Mouse (Mus musculus) liver, embryonic 16.5 days (tissue): ENCODE measurements around the gene Bcl2l10. TPM values are rescaled to one million over a fixed set of nuclear protein-coding genes. Genes with fewer than 3 reads are reported as not detected.
A peak's percentile ranks its signal among the peaks of the same experiment; 100 is the strongest.

Experiments used
- ATAC-seq: fragments of 200-750 bp; cut with Nextera tagmentation; 2 replicates; pipeline ENCODE4 v1.8.0; 2017; ENCODE audit warnings: low read depth, mild to moderate bottlenecking, moderate number of reproducible peaks, moderate library complexity
- H3K27ac ChIP-seq: fragments of 300-500 bp; sonication (generic); 2 replicates; pipeline ENCODE4 v1.5.1; 2014; ENCODE audit warnings: mild to moderate bottlenecking, low read length
- H3K27me3 ChIP-seq: fragments of 300-500 bp; sonication (generic); 2 replicates; pipeline ENCODE4 v1.6.1; 2014; ENCODE audit warnings: low read depth, low read length, mixed read lengths; ENCODE audit not compliant: control insufficient read depth, insufficient read depth
- H3K36me3 ChIP-seq: fragments of 300-500 bp; sonication (generic); 2 replicates; pipeline ENCODE4 v1.6.1; 2014; ENCODE audit warnings: mild to moderate bottlenecking; ENCODE audit not compliant: control insufficient read depth, insufficient read depth
- H3K4me1 ChIP-seq: fragments of 300-500 bp; sonication (generic); 2 replicates; pipeline ENCODE4 v1.6.1; 2014; ENCODE audit warnings: low read depth, low read length, mixed read lengths; ENCODE audit not compliant: control insufficient read depth
- H3K4me2 ChIP-seq: fragments of 300-500 bp; sonication (generic); 2 replicates; pipeline ENCODE4 v1.6.1; 2014; ENCODE audit warnings: low read depth, low read length, mixed read lengths
- H3K4me3 ChIP-seq: fragments of 300-500 bp; sonication (generic); 2 replicates; pipeline ENCODE4 v1.5.1; 2014; ENCODE audit warnings: low read depth, mild to moderate bottlenecking, low read length
- H3K9ac ChIP-seq: fragments of 300-500 bp; sonication (generic); 2 replicates; pipeline ENCODE4 v1.6.1; 2014; ENCODE audit warnings: low read depth, low read length
- H3K9me3 ChIP-seq: fragments of 300-500 bp; sonication (generic); replicated peaks from 2 replicates; pipeline ENCODE4 v1.6.1; 2016; ENCODE audit warnings: low read length; ENCODE audit not compliant: control insufficient read depth
- WGBS: fragments of 180-500 bp; shearing (Covaris S2); extraction: QIAGEN DNeasy Blood & Tissue Kit; methylation state at CpG from one replicate; pipeline ENCODE4 v1.1.7; 2014; ENCODE audit not compliant: insufficient replicate concordance; 5-methylcytosine and 5-hydroxymethylcytosine counted together
- polyA plus RNA-seq: library from polyadenylated mRNA; unstranded; fragments of >200 nt; fragmentation: Nextera tagmentation; extraction: Ambion mirVana; gene quantifications from 2 replicates; pipeline ENCODE4 v1.2.1, GENCODE M21; 2015

The Bcl2l10 gene
- not detected in 2 replicates for polyA plus RNA-seq

DNA sequence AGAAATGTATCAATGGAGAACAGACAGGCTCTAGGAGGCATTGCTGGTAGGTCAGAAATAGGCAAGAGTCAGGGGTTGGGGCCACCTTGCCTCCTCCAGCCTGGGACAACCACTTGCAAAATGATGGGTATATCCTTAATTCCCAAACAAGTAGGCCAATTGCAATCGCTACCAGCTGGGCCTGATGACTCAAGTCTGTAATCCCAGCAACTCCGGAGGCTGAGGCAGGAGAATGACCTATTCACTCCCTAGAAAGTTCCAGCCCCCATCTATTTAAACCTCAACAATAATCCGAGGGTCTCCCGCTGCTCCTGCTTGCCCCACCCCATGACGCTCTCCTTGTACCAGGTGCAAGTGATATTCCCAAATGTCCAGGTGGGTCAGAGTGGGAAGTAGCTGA is at the start of gene Bcl2l10:
TSS of gene Bcl2l10 (plus strand) at position 301 of the 400 bp plus-strand sequence.
- Histone ChIP-seq H3K4me3 (no peak within 1 kb of the TSS), H3K27ac (no peak within 1 kb of the TSS), H3K4me2 (no peak within 1 kb of the TSS), H3K27me3 (no peaks in the 10 kb centered on the region), H3K9me3 (no peaks in the 10 kb centered on the region), H3K4me1 (no peaks in the 10 kb centered on the region), H3K36me3 (no peaks in the 10 kb centered on the region), H3K9ac (no peak within 1 kb of the TSS)
- 75% methylated on average over 5 of the region's 5 CpGs for WGBS
- ATAC-seq, result no peak

- no peak for ATAC-seq
- Histone ChIP-seq H3K9me3 (no peaks in the 10 kb centered on the region), H3K4me1 (no peaks in the 10 kb centered on the region), H3K9ac (no peak overlapping the region), H3K36me3 (no peaks in the 10 kb centered on the region), H3K27me3 (no peaks in the 10 kb centered on the region), H3K27ac (no peak overlapping the region), H3K4me3 (no peak overlapping the region), H3K4me2 (no peak overlapping the region)
- 64% methylated on average over 2 of the region's 2 CpGs for WGBS
Observed at GRCm38 (mm10) chr9:75299342-75299741, 48.2 kb upstream of the Bcl2l10 start.

DNA sequence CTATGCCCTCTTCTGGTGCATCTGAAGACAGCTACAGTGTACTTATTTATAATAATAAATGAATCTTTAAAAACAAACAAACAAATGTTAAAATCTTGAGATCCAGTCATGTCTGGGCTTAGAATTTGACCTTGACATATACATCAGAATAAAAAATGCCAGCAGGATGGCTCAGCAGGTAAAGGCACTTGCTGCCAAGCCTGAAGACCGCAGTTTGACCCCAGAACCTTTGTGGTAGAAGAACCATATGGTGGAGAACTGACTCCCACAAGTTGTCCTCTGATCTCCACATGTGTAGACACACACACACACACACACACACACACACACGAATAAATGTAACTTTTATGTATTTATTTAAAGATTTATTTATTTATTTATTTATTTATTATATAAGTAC is 44.5 kb upstream of the Bcl2l10 start:
- 54% methylated on average over 2 of the region's 2 CpGs for WGBS
- Histone ChIP-seq H3K9me3 (no peaks in the 10 kb centered on the region), H3K4me2 (no peak overlapping the region), H3K27me3 (no peaks in the 10 kb centered on the region), H3K36me3 (no peaks in the 10 kb centered on the region), H3K27ac (no peak overlapping the region), H3K4me1 (no peaks in the 10 kb centered on the region), H3K4me3 (no peak overlapping the region), H3K9ac (no peak overlapping the region)
- no peak for ATAC-seq

DNA sequence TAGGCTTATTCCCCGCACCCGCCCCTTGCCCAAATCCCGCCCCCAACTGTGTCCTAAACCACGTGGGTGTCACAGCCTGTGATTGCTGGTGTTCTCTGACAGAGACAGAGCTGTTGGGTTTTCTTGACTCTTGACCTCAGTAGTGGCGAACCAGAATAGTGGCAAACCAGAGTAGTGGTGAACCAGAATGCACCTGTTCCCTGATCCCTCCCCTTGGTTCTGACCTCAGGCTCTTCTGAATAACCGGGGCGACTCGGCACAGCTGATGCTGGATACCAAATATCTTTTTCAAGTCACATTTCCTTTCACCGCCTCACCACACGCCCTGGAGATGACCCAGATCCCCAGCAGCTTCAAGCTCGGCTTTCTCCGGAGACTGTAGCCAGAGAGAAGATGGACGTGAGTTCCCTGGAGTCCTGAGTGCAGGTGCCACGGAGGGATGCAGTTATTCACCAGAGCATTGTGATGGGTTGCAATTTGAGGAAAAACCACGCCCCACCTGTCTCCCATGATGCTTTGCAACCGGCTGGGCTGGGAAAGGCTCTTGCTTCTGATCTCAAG is 43.8 kb upstream of the Bcl2l10 start:
- Histone ChIP-seq H3K4me3 (no peak overlapping the region), H3K4me1 (no peaks in the 10 kb centered on the region), H3K36me3 (no peaks in the 10 kb centered on the region), H3K27me3 (no peaks in the 10 kb centered on the region), H3K9ac (no peak overlapping the region), H3K27ac (no peak overlapping the region), H3K4me2 (0 out of 2 replicates have a peak overlapping the region, but pooled peaks have one; percentile 9), H3K9me3 (no peaks in the 10 kb centered on the region)
- ATAC-seq, result no peak
- WGBS, result 29% methylated on average over 16 of the region's 16 CpGs

GRCm38 (mm10) chr9:75304286-75304685 is 43.3 kb upstream of the Bcl2l10 start:
- H3K9me3 ChIP-seq, result no peaks in the 10 kb centered on the region
- no peaks in the 10 kb centered on the region for H3K36me3 ChIP-seq
- no peak overlapping the region for H3K9ac ChIP-seq
- H3K27me3 ChIP-seq, result no peaks in the 10 kb centered on the region
- 24% methylated on average over 7 of the region's 7 CpGs for WGBS
- no peak overlapping the region for H3K27ac ChIP-seq
- no peak overlapping the region for H3K4me3 ChIP-seq
- 0 out of 2 replicates have a peak overlapping the region, but pooled peaks have one; percentile 9 for H3K4me2 ChIP-seq
- no peaks in the 10 kb centered on the region for H3K4me1 ChIP-seq
- no peak for ATAC-seq

- Histone ChIP-seq H3K27ac (no peak within 1 kb of the TSS), H3K4me2 (no peak within 1 kb of the TSS), H3K9ac (no peak within 1 kb of the TSS), H3K36me3 (no peaks in the 10 kb centered on the region), H3K9me3 (no peaks in the 10 kb centered on the region), H3K27me3 (no peaks in the 10 kb centered on the region), H3K4me1 (no peaks in the 10 kb centered on the region), H3K4me3 (no peak within 1 kb of the TSS)
- 62% methylated on average over 11 of the region's 11 CpGs for WGBS
- no peak for ATAC-seq
Observed at GRCm38 (mm10) chr9:75306126-75306898, 41.2 kb upstream of the Bcl2l10 start, which contains the start of gene Gnb5. TSS of gene Gnb5 (plus strand) at chr9:75306288.

DNA sequence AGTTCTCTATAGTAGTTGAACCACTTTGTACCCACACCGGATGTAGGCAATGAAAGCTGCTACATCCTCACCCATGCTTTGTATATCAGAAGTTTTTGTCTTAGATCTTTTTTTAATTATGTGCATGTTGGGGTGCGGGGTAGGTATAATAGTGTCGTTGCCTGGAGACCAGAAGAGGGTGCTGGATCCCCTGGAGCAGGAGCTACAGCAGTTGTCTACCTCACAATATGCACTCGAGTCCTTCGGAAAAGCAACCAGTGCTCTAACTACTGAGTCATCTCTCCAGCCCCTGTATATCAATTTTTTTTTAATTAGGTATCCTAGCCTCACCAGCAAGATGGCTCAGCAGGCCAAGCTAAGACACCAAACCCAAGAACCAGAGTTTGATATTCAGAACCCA is 40.5 kb upstream of the Bcl2l10 start:
- no peaks in the 10 kb centered on the region for H3K36me3 ChIP-seq
- 66% methylated on average over 5 of the region's 5 CpGs for WGBS
- H3K9ac ChIP-seq, result no peak overlapping the region
- H3K9me3 ChIP-seq, result no peaks in the 10 kb centered on the region
- no peak overlapping the region for H3K27ac ChIP-seq
- no peaks in the 10 kb centered on the region for H3K4me1 ChIP-seq
- ATAC-seq, result no peak
- no peaks in the 10 kb centered on the region for H3K27me3 ChIP-seq
- no peak overlapping the region for H3K4me2 ChIP-seq
- H3K4me3 ChIP-seq, result no peak overlapping the region

GRCm38 (mm10) chr9:75308621-75309020 is 38.9 kb upstream of the Bcl2l10 start:
- ATAC-seq, result no peak
- H3K9ac ChIP-seq, result no peak overlapping the region
- no peaks in the 10 kb centered on the region for H3K36me3 ChIP-seq
- H3K4me2 ChIP-seq, result no peak overlapping the region
- H3K27me3 ChIP-seq, result peaks cover 5% of the 10 kb centered on the region; the same call in 1 of the 2 replicates
- 40% methylated on average over 5 of the region's 5 CpGs for WGBS
- no peaks in the 10 kb centered on the region for H3K9me3 ChIP-seq
- H3K27ac ChIP-seq, result no peak overlapping the region
- no peak overlapping the region for H3K4me3 ChIP-seq
- H3K4me1 ChIP-seq, result no peaks in the 10 kb centered on the region

- Histone ChIP-seq H3K4me1 (peaks cover 2% of the 10 kb centered on the region; the same call in 1 of the 2 replicates), H3K4me2 (no peak overlapping the region), H3K27ac (no peak overlapping the region), H3K9me3 (no peaks in the 10 kb centered on the region), H3K27me3 (peaks cover 11% of the 10 kb centered on the region), H3K9ac (no peak overlapping the region), H3K36me3 (no peaks in the 10 kb centered on the region), H3K4me3 (no peak overlapping the region)
- ATAC-seq, result no peak
- 15% methylated on average over 4 of the region's 4 CpGs for WGBS
Observed at GRCm38 (mm10) chr9:75312008-75312407, 35.5 kb upstream of the Bcl2l10 start.
